ENCODE assay signal across 1 mouse cellular context in the genomic region with DNA sequence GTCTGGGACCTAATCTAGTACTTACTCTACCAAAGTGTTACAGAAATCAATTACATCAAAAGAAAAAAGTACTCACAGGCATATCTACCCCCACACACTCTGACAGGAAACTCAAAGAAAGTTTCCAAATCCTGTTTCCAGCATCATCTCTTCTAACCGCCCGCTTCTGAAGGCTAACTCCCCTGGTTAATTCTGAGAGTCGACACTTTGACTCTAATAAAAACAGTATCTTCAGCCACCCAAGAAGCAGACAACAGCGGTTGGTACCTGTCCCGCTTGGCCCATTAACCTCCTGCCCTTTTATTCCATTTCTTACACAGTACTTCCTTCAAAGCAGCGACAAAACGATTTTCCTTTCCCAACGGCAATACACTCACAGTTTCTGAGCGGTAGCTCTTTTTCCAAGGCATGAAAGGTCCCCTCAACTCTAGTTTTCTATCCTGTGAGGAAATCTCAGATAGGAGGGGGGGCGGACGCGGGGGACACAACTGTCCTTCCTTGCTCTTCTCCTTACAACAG.
TF ChIP-seq lines count a peak whose summit lies in the region.

No protein-coding gene starts in this region.

TF ChIP-seq in CH12.LX, 34 proteins besides CTCF, POLR2A, EP300 and RAD21 (continued from another document):
- TF ChIP-seq POLR2AphosphoS2 (IDR thresholded peaks at IDR 0.05; ENCODE audit: low read depth, low read length), result no peak
- TF ChIP-seq ZMIZ1 (IDR thresholded peaks at IDR 0.05; ENCODE audit: low read depth, low read length), result peak; percentile 61; the same call in 1 of the 2 replicates
- peak; percentile 62; the same call in 1 of the 2 replicates for TF ChIP-seq UBTF (IDR thresholded peaks at IDR 0.05; ENCODE audit: low read depth, low read length)
- peak; percentile 61; the same call in 1 of the 2 replicates for TF ChIP-seq SIN3A (IDR thresholded peaks at IDR 0.05; ENCODE audit: low read length)
